Mouse (Mus musculus) left cerebral cortex, postnatal 4 days (tissue): Measurements from ENCODE around the gene Mogs. TPM values are rescaled to one million over a fixed set of nuclear protein-coding genes. Genes with fewer than 3 reads are reported as not detected.
"Not testable (repeated sequence)": the region's sequence is repeated elsewhere in the genome, so short reads cannot be mapped to it uniquely, and the experiment has no call there.

Experiments used
- DNase-seq: peaks from one replicate; pipeline ENCODE4 v3.0.0-alpha.2; 2022
- intact Hi-C: fragments of 180-260 bp; cut with DNase I; formaldehyde crosslinking; loops from one replicate; pipeline ENCODE4 v1.15.1; 2025
- total RNA-seq, 2 experiments: library from RNA; stranded (reverse); gene quantifications; 2 replicates each; pipeline ENCODE4 v1.2.3; 2021

Gene Mogs
- total RNA-seq, 2 experiments from 2014 or later, result 27.2 to 33.2 TPM

- no peak for DNase-seq
- intact Hi-C loops, result no loop called here
Observed at GRCm38 (mm10) chr6:83142211-83142731, 27.0 kb downstream of the Mogs start.

DNA sequence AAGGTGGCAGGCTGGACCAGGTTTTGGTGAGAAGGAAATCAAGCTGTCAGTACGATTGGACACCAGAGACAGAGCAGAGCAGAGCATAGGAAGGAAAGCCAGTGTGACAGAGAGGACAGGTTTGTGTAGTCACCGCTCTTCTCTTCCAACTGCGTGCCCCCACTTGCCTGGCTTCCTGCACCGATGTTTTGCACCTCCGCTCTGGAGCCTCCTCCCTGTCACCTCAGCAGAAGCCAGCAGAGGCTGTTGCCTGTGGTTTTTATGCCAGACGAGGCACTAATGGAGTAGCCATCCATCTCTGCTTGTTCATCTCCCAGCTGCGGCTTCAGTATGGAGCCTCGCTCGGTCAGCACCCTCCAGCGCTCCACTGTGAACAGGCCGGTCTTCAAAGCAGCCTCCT, 27.6 kb downstream of the Mogs start:
- DNase-seq, result no peak
- intact Hi-C loops, result no loop called here

DNA sequence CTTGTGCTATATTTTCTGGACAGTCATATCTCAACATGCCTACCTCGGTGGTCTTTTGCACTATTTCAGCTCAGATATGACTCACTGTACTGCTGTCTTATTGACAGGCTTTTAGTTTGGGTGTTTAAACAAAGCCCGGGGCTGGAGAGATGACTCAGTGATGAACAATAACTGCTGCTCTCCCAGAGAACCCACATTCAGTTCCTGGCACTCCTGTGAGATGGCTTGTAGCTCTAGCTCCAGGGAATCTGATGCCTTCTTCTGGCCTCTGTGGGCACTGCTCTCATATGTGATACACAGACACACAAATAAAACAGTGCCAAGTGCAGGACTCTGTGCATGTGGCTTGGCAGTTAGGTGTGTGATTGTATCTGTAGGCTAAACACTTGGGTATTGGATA, 29.9 kb downstream of the Mogs start:
- intact Hi-C loops, result no loop called here
- no peak for DNase-seq

DNA sequence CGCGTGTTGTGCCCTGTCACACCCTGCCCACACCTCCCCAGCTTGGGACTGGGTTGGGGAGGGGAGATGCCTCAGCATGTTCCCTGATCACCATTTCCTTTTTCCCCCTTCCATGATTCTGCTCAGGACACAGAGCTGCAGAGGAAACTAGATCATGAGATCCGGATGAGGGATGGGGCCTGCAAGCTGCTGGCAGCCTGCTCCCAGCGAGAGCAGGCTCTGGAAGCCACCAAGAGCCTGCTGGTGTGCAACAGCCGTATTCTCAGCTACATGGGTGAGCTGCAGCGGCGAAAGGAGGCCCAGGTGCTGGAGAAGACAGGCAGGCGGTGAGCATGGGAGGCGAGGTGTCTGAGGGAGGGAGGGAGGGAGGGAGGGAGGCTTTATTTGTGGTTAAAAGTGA, 30.5 kb downstream of the Mogs start:
- no peak for DNase-seq
- intact Hi-C loops, result no loop called here

DNA sequence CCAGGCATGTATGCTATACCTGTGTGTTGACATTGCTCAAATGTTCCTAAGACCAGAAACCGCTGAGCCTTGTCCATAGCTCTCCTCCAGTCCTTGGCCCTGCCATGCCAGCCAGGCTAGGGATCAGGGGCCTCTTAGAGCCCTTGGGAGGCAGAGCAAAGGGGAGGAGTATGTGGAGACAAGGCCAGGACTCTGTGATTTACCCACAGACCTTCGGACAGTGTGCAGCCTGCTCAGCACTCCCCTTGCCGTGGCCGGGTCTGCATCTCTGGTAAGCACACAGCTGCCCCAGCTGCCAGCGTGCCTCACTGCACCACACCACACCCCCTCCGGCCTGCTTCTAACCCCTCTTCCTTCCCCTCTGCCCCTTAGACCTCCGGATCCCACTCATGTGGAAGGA, 32.0 kb downstream of the Mogs start:
- DNase-seq, result no peak
- intact Hi-C loops, result no loop called here

GRCm38 (mm10) chr6:83151721-83152120, 36.4 kb downstream of the Mogs start:
- DNase-seq, result peak; percentile 56
- intact Hi-C loops, result no loop called here

GRCm38 (mm10) chr6:83153038-83153437, 37.7 kb downstream of the Mogs start:
- DNase-seq, result no peak
- intact Hi-C loops, result no loop called here

GRCm38 (mm10) chr6:83153485-83153884, 38.2 kb downstream of the Mogs start:
- no peak for DNase-seq
- intact Hi-C loops, result no loop called here

- DNase-seq, result no peak
- intact Hi-C loops, result loop anchor here (5.0 kb wide), 1 partner anchor 38 kb away; the partner anchor contains the start of gene Mogs
Observed at GRCm38 (mm10) chr6:83155552-83156238, 40.4 kb downstream of the Mogs start.

GRCm38 (mm10) chr6:83156259-83156684, 41.0 kb downstream of the Mogs start, which contains the start of the genes Wdr54 and 1700003E16Rik:
Gene Wdr54 (minus strand): TSS chr6:83156397.
Gene 1700003E16Rik (plus strand): TSS chr6:83156404.
- DNase-seq, result peak; percentile 88
- intact Hi-C loops, result loop anchor here (5.0 kb wide), 1 partner anchor 39 kb away; the partner anchor contains the start of gene Mogs

DNA sequence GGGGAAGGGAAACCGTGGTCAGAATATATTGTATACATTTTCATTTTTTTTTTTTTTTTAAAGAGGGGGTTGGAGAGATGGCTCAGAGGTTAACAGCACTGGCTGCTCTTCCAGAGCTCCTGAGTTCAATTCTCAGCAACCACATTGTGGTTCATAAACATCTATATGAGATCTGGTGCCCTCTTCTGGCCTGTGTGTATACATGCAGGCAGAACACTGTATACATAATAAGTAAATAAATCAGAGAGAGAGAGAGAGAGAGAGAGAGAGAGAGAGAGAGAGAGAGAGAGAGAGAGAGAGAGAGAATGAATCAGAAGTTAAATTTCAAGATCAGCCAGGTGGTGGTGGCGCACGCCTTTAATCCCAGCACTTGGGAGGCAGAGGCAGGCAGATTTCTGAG, 44.2 kb downstream of the Mogs start:
- not testable (repeated sequence) for DNase-seq
- intact Hi-C loops, result loop anchor here (5.0 kb wide), 1 partner anchor 42 kb away; the partner anchor contains the start of gene Mogs

GRCm38 (mm10) chr6:83161442-83161841, 46.1 kb downstream of the Mogs start:
- DNase-seq, result no peak

DNA sequence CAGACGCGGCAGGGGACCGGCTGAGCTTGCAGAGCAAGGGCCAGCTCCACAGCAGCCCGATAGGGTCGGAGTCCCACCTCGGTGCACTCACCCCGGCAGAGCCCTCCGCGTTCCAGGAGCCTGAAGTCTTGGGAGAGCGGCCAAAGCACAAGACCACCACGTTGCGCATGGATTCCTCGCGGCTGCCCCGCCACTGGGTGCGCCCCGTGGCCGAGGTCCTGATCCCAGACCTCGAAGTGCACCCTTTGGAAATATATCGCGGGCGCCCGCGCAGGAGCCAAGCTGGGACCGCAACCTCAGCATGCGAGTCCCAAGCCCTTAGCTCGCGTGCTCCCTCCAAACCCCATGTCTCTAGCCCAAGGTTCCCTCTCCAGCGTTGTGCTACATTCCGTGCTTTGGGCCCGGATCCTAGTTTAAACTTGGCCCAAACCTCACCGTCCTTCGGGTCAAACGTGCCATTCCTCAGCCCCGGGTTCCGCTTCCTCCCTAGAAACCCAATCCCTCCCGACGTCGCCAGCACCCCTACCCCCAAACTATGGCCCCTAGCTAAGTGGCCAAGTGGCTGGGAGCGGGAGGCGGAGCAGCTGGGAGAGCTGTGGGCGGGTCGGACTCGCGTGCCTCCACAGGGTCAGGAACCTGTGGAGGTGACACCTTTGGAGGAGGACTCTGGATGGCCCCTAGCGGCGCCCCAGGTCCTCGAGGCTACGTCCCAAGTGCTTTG, 46.8 kb downstream of the Mogs start:
- intact Hi-C loops, result no loop called here
- no peak for DNase-seq

More at GRCm38 (mm10) chr6:83161442-83161841, 46.1 kb downstream of the Mogs start:
- intact Hi-C loops, result no loop called here

- DNase-seq, result peak; percentile 61
- intact Hi-C loops, result no loop called here
Observed at GRCm38 (mm10) chr6:83162701-83163100, 47.4 kb downstream of the Mogs start.

DNA sequence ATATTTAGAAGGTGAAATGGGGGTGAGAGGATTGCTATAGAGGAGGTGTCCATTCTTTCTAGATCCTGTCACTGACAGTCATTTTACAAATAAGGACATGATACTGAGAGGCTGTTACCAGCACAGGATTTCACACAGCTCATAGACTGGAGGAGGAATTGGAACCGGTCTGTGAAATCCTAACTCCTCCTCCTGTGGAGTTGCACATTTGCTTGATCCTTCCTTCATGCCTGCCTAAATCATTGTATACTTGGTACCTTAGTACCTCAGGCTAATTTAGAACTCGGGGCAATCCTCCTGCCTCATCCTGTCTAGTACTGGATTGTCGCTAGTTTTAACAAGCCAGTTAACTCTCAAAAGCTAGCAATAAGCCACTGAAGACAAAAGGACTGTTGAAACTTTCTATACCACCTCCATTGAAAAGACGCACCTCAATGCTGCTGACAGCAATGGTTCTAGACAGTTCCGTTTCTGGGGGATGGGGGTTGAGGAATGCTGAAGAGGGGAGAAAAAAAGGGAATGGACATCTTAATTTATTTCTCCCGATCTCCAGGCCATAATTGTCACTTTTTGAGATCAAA, 49.8 kb downstream of the Mogs start:
- no peak for DNase-seq
- intact Hi-C loops, result no loop called here

DNA sequence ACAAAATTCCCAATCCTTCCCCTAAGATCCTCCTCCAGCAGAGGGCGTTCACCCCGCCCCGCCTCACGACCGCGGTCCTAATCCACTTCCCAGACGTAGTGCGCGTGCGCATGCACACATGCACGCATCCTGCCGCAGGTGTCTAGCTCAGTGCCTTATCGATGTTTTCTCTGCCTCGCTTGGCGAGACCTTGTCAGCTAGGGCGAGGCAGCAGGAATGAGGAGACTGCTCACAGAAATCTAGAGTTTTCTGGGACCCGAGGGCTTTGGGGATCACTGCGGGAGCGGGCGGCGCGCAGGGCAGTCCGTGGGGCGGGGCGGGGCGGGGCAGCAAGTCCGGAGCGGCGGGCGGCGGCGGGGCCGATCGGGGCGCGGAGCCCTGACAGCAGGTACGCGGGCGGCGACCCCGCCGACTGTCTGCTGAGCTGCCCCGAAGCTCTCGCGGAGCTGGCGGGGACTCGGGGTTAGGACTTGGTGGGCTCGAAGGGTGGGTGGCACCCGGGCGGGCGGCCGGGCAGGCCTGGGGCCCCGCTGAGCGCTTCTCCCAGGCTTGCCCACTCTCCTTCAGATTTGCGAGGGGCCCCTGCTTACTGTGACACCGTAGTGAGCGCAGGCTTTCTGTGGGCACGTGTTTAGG, 50.4 kb downstream of the Mogs start, which contains the start of gene Dctn1:
Dctn1 (plus strand) TSS at position 314 of the 636 bp plus-strand sequence.
- intact Hi-C loops, result no loop called here
- peak; percentile 97 for DNase-seq

DNA sequence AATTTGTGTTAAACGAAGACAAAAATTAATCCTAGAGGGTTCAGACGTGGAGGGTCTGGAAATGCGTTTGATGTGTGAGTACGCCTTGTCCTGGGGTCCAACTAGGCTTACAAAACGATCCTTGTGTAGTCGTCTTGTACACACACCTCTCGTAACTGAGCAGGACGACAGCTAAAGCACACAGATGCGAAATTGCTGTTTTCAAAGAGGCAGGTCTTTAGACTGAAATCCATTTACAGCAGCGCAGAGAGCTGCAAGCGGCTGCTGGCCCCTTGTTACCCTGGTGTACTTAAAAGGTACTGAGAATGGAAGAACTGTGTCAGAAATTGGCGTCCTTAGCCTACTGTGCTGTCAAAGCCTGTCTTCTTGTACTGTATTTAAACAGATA, 50.9 kb downstream of the Mogs start:
- DNase-seq, result no peak
- intact Hi-C loops, result no loop called here
